Mouse (Mus musculus): ENCODE data around the gene Myom3. TPM values are rescaled to one million over a fixed set of nuclear protein-coding genes. Genes with fewer than 3 reads are reported as not detected.

The Myom3 gene
- not detected for total RNA-seq (2023)

DNA sequence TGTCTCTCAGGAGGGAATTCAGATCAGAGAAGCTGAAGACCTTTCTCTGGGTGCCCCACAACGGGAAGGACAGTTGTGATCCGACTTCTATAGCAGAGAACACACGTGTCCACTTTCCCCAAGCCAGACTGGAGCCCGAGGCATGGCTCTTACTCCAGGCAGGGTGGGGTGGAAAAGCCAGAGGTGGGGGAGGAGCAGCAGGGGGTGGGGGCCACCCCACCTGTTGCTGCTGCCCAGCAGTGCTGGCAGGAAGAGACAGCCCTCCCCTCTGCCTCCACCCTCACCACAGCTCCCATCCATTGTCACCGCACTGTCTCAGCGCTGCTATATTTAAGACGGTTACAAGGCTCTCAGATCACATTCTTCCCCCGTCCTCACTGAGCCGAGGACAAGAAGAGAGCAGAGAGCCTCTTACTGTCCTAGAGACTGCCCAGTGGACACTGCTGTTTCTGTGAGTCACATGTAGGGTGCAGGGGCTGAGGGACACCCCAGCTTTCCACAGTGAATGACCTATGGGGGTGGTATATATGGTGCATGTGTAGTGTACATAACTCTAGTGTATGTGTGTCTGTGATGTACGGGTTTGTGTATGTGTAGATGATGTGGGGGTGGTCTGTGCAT lies at the start of gene Myom3:
TSS of gene Myom3 (plus strand) at position 360 of the 621 bp plus-strand sequence.

DNA sequence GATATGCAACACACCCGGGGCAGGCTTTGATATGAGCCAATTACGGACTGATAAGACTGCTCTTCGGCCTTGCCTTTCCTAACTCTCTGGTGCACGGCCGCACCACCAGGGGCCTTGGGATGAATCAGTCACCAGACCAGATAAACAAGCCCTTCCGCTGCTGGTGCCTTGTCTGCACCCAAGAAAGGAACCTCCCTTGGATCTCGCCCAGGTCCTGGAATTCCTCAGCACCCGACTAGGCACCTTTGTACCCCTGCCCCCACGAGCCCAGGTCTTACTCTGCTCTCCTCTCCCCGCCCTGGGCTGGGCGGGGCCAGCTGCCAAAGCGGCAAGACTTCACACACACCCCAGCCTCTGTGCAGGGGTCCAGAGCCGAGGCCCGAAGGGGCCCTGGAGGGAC lies 31.7 kb upstream of the Myom3 start, which contains the start of gene Il22ra1:
TSS of gene Il22ra1 (plus strand) at position 356 of the 400 bp plus-strand sequence.

GRCm38 (mm10) chr4:135855536-135856222 lies 96.2 kb downstream of the Myom3 start, which contains the start of gene Srsf10:
TSS of gene Srsf10 (plus strand) at chr4:135855747.

Other genes with a start within 250 kb of the Myom3 start
- not detected for gene Grhl3, start 186.1 kb upstream of the Myom3 start, total RNA-seq (2023)
- gene Ifnlr1, start 73.4 kb upstream of the Myom3 start, total RNA-seq (2023), result 10 to 100 TPM; 41.5 to 51.0 TPM
- gene Il22ra1, start 31.5 kb upstream of the Myom3 start, total RNA-seq (2023), result not detected
- gene Srsf10, start 96.0 kb downstream of the Myom3 start, total RNA-seq (2023), result 10 to 100 TPM; 56.8 to 69.4 TPM
- gene Pnrc2, start 114.1 kb downstream of the Myom3 start, total RNA-seq (2023), result 10 to 100 TPM; 84.4 to 94.3 TPM
- 10 to 100 TPM; 32.0 to 36.5 TPM for gene Cnr2, start 135.7 kb downstream of the Myom3 start, total RNA-seq (2023)
- 100 to 1,000 TPM; 129 to 132 TPM for gene Fuca1, start 161.0 kb downstream of the Myom3 start, total RNA-seq (2023)
- gene Hmgcl, start 186.7 kb downstream of the Myom3 start, total RNA-seq (2023), result 10 to 100 TPM; 52.8 to 65.4 TPM
- gene Gale, start 204.0 kb downstream of the Myom3 start, total RNA-seq (2023), result 10 to 100 TPM; 15.4 to 16.8 TPM
- 100 to 1,000 TPM; 101 to 106 TPM for gene Lypla2, start 212.9 kb downstream of the Myom3 start, total RNA-seq (2023)
- 10 to 100 TPM; 23.1 to 23.6 TPM for gene Pithd1, start 227.5 kb downstream of the Myom3 start, total RNA-seq (2023)

Data from neutrophil, adult 59 days (primary cell).